Mouse (Mus musculus): ENCODE results near the gene Selenoo. TPM values are rescaled to one million over a fixed set of nuclear protein-coding genes. Genes with fewer than 3 reads are reported as not detected.

Selenoo gene
- polyA plus RNA-seq, 1 experiment from 2014 or later = 7.1 TPM

DNA sequence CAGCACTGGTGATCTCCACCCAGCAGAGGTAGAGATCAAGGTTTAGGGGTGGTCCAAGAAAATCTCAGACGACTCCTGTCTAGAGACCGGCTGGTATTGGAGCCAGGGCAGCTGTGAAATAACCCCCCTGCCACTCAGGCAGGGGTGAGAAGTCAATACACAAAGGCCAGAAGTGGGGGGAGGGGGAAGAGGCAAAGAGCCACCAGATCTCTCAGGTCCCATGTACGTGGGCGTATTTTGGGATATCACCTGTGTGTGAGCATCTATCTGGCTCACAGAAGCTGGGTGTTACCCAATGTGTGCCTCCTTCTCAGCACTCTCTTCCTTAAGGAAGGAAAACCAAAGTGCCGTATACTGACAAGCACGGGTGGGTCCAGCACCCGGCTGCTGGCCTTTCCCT, 25.9 kb upstream of the Selenoo start:
- H3K27ac ChIP-seq = no peak overlapping the region
- H3K36me3 ChIP-seq = no peaks in the 10 kb centered on the region
- H3K9ac ChIP-seq = no peak overlapping the region
- no peaks in the 10 kb centered on the region for H3K9me3 ChIP-seq (replicated peaks)
- ATAC-seq (ENCODE audit: low read depth) = no peak
- no peak overlapping the region for H3K4me2 ChIP-seq
- peaks cover 98% of the 10 kb centered on the region for H3K27me3 ChIP-seq
- WGBS (ENCODE audit: insufficient replicate concordance) = 65% methylated on average over 7 of the region's 7 CpGs
- no peak overlapping the region for H3K4me3 ChIP-seq (replicated peaks)
- DNase-seq = no peak
- H3K4me1 ChIP-seq (replicated peaks) = 0 out of 2 replicates have a peak, but pooled peaks cover 3% of the 10 kb centered on the region

DNA sequence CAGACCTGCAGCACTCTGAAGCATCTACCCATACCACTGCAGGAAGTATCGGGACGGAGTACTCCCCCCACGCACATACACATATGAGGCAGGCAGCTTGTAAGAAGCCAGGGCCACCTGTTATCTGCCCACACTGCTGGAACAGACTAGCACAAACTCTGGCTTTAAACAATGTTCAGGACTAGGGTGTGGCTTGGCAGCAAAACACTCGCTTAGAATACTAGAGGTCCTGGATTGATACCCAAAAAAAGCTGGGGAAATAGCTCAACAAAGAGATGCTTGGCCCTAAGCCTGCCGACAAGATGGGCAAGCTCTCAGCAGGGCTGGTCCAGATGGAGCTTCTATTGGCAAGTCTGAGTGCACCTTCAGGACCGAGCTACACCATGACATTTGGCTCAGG, 25.3 kb upstream of the Selenoo start:
- Histone ChIP-seq H3K27ac (no peak overlapping the region), H3K36me3 (no peaks in the 10 kb centered on the region), H3K4me3 (replicated peaks) (no peak overlapping the region), H3K4me2 (no peak overlapping the region), H3K9ac (no peak overlapping the region), H3K27me3 (peaks cover 98% of the 10 kb centered on the region), H3K4me1 (replicated peaks) (0 out of 2 replicates have a peak, but pooled peaks cover 3% of the 10 kb centered on the region), H3K9me3 (replicated peaks) (no peaks in the 10 kb centered on the region)
- no peak for DNase-seq
- ATAC-seq (ENCODE audit: low read depth) = no peak
- 60% methylated on average over 6 of the region's 6 CpGs for WGBS (ENCODE audit: insufficient replicate concordance)

DNA sequence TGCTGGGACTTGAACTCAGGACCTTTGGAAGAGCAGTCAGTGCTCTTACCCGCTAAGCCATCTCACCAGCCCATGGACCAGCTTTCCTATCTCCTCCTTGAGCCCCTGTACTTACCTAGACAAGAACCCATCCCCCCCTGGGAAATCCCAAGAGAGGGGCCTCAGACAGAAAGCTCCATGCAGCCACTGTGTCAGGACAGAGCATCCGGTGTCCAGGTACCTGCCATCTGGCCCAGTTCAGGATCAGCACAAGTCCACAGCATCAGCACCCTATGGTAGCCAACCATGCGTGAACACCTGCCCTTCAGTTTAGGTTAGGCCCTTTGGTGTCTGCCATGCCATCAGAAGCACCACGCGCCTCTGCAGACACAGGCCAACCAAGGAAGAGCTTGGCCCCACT, 24.0 kb upstream of the Selenoo start:
- Histone ChIP-seq H3K9ac (no peak overlapping the region), H3K9me3 (replicated peaks) (no peaks in the 10 kb centered on the region), H3K4me3 (replicated peaks) (no peak overlapping the region), H3K36me3 (no peaks in the 10 kb centered on the region), H3K27ac (no peak overlapping the region), H3K4me1 (replicated peaks) (0 out of 2 replicates have a peak, but pooled peaks cover 3% of the 10 kb centered on the region), H3K4me2 (no peak overlapping the region), H3K27me3 (peaks cover 98% of the 10 kb centered on the region)
- 78% methylated on average over 5 of the region's 5 CpGs for WGBS (ENCODE audit: insufficient replicate concordance)
- no peak for ATAC-seq (ENCODE audit: low read depth)
- no peak for DNase-seq

DNA sequence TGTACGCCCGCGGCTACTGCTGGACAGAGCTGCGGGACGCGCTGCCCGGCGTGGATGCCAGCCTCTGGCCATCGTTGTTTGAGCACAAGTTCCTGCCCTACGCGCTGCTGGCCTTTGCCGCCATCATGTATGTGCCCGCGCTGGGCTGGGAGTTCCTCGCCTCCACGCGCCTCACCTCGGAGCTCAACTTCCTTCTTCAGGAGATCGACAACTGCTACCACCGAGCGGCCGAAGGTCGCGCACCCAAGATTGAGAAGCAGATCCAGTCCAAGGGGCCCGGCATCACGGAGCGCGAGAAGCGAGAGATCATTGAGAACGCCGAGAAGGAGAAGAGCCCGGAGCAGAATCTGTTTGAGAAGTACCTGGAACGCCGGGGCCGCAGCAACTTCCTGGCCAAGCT, 21.3 kb upstream of the Selenoo start:
- H3K9me3 ChIP-seq (replicated peaks) = no peaks in the 10 kb centered on the region
- H3K27ac ChIP-seq = no peak overlapping the region
- H3K9ac ChIP-seq = no peak overlapping the region
- 18% methylated on average over 35 of the region's 35 CpGs for WGBS (ENCODE audit: insufficient replicate concordance)
- H3K4me2 ChIP-seq = no peak overlapping the region
- ATAC-seq (ENCODE audit: low read depth) = no peak
- peaks cover 90% of the 10 kb centered on the region for H3K27me3 ChIP-seq
- H3K4me1 ChIP-seq (replicated peaks) = no peaks in the 10 kb centered on the region
- no peaks in the 10 kb centered on the region for H3K36me3 ChIP-seq
- H3K4me3 ChIP-seq (replicated peaks) = peak overlapping the region; percentile 0; the same call in 1 of the 2 replicates
- DNase-seq = no peak

DNA sequence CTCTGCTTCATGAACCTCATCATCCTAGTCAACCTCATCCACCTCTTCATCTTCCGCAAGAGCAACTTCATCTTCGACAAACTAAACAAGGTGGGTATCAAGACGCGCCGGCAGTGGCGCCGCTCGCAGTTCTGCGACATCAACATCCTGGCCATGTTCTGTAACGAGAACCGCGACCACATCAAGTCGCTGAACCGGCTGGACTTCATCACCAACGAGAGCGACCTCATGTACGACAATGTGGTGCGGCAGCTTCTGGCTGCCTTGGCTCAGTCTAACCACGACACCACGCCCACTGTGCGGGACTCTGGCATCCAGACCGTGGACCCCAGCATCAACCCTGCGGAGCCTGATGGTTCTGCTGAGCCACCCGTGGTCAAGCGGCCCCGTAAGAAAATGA, 20.7 kb upstream of the Selenoo start:
- WGBS (ENCODE audit: insufficient replicate concordance) = 21% methylated on average over 26 of the region's 26 CpGs
- no peak overlapping the region for H3K27ac ChIP-seq
- no peak overlapping the region for H3K9ac ChIP-seq
- no peak for DNase-seq
- no peaks in the 10 kb centered on the region for H3K36me3 ChIP-seq
- H3K9me3 ChIP-seq (replicated peaks) = no peaks in the 10 kb centered on the region
- H3K4me2 ChIP-seq = no peak overlapping the region
- H3K4me1 ChIP-seq (replicated peaks) = no peaks in the 10 kb centered on the region
- peaks cover 86% of the 10 kb centered on the region for H3K27me3 ChIP-seq
- H3K4me3 ChIP-seq (replicated peaks) = no peak overlapping the region
- no peak for ATAC-seq (ENCODE audit: low read depth)

DNA sequence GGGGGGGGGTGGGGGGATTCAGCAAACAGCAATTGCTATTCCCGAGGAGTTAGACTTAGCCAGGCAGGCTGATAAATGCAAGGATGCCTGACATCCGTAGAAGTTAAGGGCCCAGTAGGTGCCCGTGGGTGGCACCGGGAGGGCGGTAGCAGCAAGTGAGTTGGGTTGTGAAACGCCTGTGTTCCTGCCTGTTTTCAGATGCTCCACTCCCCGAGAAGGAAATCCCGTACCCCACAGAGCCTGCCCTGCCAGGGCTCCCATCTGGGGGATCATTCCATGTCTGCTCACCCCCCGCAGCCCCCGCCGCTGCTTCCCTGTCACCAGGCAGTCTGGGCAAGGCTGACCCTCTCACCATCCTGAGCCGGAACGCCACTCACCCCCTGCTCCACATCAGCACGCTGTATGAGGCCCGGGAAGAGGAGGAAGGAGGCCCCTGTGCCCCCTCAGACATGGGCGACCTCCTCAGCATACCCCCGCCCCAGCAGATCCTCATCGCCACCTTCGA, 19.5 kb upstream of the Selenoo start:
- H3K4me3 ChIP-seq (replicated peaks) = no peak overlapping the region
- no peak overlapping the region for H3K9ac ChIP-seq
- ATAC-seq (ENCODE audit: low read depth) = no peak
- no peak overlapping the region for H3K27ac ChIP-seq
- H3K4me2 ChIP-seq = no peak overlapping the region
- H3K9me3 ChIP-seq (replicated peaks) = no peaks in the 10 kb centered on the region
- WGBS (ENCODE audit: insufficient replicate concordance) = 63% methylated on average over 19 of the region's 19 CpGs
- peaks cover 82% of the 10 kb centered on the region for H3K27me3 ChIP-seq
- H3K4me1 ChIP-seq (replicated peaks) = no peaks in the 10 kb centered on the region
- H3K36me3 ChIP-seq = no peaks in the 10 kb centered on the region
- no peak for DNase-seq

DNA sequence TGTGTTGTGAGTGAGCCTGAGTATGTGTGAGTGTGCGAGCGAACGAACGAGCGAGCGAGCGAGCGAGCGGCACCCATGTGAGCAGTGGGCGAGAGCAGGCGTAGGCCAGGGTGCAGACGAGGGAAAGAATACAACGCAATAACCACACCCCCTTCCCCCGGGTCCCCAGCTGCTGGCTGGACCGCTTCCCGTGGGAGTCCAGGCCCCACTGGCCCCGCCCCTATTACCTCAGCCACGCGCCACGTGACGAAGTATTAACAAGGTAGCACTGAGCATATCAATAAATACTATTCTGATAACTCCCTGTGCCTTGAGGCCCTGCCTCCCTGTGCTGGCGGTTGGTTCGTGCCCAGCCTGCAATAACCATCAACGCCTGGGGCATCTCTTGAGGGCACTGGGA, 18.3 kb upstream of the Selenoo start:
- no peak overlapping the region for H3K27ac ChIP-seq
- H3K9ac ChIP-seq = no peak overlapping the region
- no peak for ATAC-seq (ENCODE audit: low read depth)
- 67% methylated on average over 24 of the region's 24 CpGs for WGBS (ENCODE audit: insufficient replicate concordance)
- no peaks in the 10 kb centered on the region for H3K36me3 ChIP-seq
- no peak overlapping the region for H3K4me3 ChIP-seq (replicated peaks)
- peaks cover 11% of the 10 kb centered on the region for H3K4me1 ChIP-seq (replicated peaks)
- no peak for DNase-seq
- peaks cover 72% of the 10 kb centered on the region for H3K27me3 ChIP-seq
- no peaks in the 10 kb centered on the region for H3K9me3 ChIP-seq (replicated peaks)
- H3K4me2 ChIP-seq = no peak overlapping the region

DNA sequence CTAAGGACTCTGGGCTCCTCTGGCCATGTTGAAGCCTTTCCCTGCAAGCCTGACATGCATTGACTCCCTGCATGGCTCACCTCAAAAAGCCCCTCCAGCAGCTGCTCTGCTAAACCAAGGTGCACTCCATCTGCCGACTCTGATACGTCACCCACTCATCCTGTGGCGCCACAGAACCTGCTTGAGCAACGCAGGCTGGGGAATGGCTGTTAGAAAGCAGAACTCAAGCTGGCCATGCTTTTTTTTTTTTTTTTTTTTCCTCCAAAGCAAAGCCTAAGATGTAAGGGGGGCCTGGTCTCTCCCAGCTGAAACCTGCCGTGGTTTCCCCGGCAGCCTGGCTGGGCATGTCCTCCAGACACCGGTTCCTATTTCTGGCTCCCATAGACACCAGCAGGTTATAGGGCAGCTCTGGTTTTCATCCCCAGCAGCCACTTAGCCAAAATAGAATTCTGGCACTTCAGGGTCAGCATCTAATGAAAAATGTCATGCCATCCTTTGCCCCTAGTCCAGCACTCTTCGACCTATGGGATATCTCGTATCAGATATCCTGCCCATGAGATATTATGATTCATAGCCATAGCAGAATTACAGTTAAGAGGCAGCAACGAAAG, 14.8 kb upstream of the Selenoo start:
- H3K9me3 ChIP-seq (replicated peaks) = no peaks in the 10 kb centered on the region
- no peak for DNase-seq
- no peak overlapping the region for H3K4me3 ChIP-seq (replicated peaks)
- peaks cover 37% of the 10 kb centered on the region for H3K27me3 ChIP-seq
- H3K9ac ChIP-seq = no peak overlapping the region
- no peaks in the 10 kb centered on the region for H3K36me3 ChIP-seq
- no peak overlapping the region for H3K27ac ChIP-seq
- no peak for ATAC-seq (ENCODE audit: low read depth)
- H3K4me2 ChIP-seq = 0 out of 2 replicates have a peak overlapping the region, but pooled peaks have one; percentile 97
- WGBS (ENCODE audit: insufficient replicate concordance) = 55% methylated on average over 10 of the region's 10 CpGs
- H3K4me1 ChIP-seq (replicated peaks) = peaks cover 42% of the 10 kb centered on the region

DNA sequence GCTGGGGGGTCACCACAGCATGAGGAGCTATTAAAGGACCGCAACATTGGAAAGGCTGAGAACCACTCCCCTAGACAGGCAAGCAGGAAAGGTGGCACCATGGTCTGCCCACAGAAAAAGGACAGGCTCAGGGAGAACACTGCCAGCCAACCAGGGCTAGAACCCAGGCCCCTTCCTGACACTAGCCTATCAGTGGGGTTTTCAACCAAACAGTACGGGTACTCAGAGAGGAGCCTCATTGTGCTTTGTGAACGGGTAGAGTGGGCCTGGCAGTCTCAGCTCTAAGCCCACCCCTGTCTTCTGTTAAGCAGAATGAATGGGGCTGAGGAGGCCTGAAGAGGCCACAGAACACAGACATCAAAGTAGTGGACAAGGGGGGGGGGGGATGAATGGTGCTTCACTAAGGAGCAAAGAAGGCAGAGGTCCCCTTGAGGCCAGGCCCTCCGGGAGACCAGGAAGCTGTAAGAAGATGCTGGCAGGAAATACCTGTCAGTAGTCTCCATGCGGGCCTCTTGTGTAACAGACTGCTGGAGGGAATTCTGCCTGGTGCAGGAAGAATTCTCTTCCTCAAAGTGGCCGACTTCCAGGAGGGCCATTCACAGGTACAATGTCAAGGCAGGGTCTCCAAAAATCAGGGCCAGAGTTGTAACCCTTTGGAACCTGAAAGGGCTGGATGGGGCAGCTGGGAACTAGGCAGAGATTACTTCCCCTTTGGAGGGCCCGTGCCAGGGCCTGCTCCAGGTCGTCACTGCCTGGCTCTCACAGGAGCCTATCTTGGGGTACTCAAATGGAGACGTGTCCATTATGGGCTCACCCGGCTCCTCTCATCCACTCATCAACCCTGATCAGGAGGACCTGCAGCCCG, 14.0 kb upstream of the Selenoo start, which contains the start of gene Trabd:
TSS of gene Trabd (plus strand) at position 512 of the 865 bp plus-strand sequence.
- no peak for DNase-seq
- H3K36me3 ChIP-seq = no peaks in the 10 kb centered on the region
- peak within 1 kb of the TSS; percentile 97 for H3K4me2 ChIP-seq
- H3K27ac ChIP-seq = peak within 1 kb of the TSS; percentile 65
- peaks cover 42% of the 10 kb centered on the region for H3K4me1 ChIP-seq (replicated peaks)
- peak within 1 kb of the TSS; percentile 78 for H3K4me3 ChIP-seq (replicated peaks)
- WGBS (ENCODE audit: insufficient replicate concordance) = 35% methylated on average over 11 of the region's 11 CpGs
- H3K27me3 ChIP-seq = peaks cover 29% of the 10 kb centered on the region
- no peaks in the 10 kb centered on the region for H3K9me3 ChIP-seq (replicated peaks)
- no peak; the same call in 1 of the 2 replicates for ATAC-seq (ENCODE audit: low read depth)
- peak within 1 kb of the TSS; percentile 87 for H3K9ac ChIP-seq

DNA sequence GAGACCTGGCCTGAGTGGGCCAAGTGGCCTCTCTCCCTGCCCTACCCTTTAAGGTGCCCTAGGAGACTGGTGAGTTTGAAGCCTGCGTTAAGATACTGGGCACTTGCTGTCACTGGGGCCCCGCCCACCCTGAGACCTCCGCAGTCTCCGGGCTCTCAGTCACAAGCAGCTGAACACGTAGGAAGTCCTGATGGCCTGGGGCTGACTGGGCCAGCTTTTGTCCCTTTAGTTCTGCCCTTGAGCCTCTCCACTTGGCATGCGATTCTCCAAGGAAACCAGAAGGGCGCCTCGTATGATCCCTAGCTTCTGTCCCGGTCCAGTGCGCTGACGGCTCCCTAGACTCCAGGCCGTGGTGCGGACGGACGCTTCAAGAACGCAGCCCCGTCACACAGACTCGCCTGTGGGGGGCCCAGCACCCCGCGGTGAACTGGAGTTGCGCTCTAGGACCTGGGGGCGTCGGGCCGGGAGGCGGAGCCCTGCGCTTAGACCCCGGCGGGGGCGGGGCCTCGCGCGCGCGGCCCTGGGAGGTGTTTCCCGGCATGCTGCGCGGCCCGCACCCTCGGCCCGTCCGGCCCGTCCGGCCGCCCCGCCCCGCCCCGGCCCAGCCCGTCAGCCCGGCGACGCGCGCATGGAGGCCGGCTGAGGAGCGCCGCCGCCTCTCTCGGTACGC, 13.3 kb upstream of the Selenoo start:
- WGBS (ENCODE audit: insufficient replicate concordance) = 0% methylated on average over 38 of the region's 59 CpGs
- peaks cover 22% of the 10 kb centered on the region for H3K27me3 ChIP-seq
- peak; percentile 89 for ATAC-seq (ENCODE audit: low read depth)

DNA sequence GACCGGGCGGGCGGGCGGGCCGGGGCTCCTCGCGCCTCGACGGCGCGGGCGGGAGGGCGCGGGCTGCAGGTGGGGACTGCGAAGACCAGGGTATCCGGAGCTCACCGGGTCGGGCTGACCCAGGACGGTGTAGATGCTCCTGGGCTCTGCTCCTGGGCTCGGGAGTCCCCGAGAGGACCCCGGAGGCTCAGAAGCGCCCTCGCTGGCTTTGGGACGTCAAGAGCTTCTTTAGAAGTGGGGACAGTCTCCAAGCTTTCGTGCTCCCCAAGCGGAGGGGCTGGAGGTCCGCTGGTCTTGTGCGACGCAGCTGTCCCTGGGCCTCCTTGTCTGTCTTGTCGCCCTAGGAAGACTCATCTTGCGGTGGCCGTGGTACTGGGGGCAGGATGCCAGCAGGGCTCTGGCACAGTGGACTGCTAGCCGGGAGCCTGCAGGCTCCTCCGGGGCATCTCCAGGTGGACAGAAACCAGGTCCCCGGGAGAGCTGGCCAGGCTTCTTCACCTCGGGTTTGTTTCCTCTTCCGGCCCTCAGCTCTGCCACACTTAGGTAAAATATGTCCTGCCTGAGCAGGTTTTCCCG, 12.6 kb upstream of the Selenoo start:
- H3K27me3 ChIP-seq = peaks cover 17% of the 10 kb centered on the region
- DNase-seq (no peak), ATAC-seq (ENCODE audit: low read depth) (peak; percentile 30)
- peak overlapping the region; percentile 63 for H3K27ac ChIP-seq
- H3K4me2 ChIP-seq = peak overlapping the region; percentile 97
- no peaks in the 10 kb centered on the region for H3K36me3 ChIP-seq
- peaks cover 42% of the 10 kb centered on the region for H3K4me1 ChIP-seq (replicated peaks)
- peak overlapping the region; percentile 87 for H3K9ac ChIP-seq
- peak overlapping the region; percentile 78 for H3K4me3 ChIP-seq (replicated peaks)
- under 1% methylated on average over 37 of the region's 39 CpGs for WGBS (ENCODE audit: insufficient replicate concordance)
- H3K9me3 ChIP-seq (replicated peaks) = no peaks in the 10 kb centered on the region

More for the DNA sequence above, 13.3 kb upstream of the Selenoo start:
- Histone ChIP-seq H3K27ac (peak overlapping the region; percentile 65), H3K9me3 (replicated peaks) (no peaks in the 10 kb centered on the region), H3K4me3 (replicated peaks) (peak overlapping the region; percentile 78), H3K4me2 (peak overlapping the region; percentile 97), H3K9ac (peak overlapping the region; percentile 87), H3K4me1 (replicated peaks) (peaks cover 42% of the 10 kb centered on the region), H3K36me3 (no peaks in the 10 kb centered on the region)
- peak; percentile 71 for DNase-seq

Measured in liver, embryonic 13.5 days (tissue).